Mouse (Mus musculus): ENCODE measurements at regions not wholly inside any gene's neighbourhood (a gene's known extent, or its start where the extent isn't known, plus 50 kb on each side); places are given as distances from the start of the nearest gene placed in this dataset.

DNA sequence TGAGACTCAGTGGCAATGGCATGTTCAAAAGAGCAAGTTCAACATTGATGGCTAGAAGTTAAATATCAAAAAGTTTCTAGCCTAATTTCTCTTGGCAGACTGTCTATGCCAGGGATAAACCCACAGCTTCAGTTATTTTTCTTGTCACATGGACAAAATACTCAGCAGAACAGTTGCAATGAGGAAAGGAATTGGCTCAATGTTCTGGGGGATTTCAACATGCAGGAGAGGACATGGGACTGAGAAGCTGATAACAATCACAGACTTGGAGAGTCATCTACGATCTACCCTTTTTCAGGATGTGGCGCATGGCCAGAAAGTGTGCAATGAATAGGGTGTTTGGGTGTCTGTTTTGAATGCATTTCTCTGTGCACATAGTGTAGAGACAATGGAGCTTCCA is 389.9 kb downstream of the Rnd3 start:
- Histone ChIP-seq H3K9ac (ENCODE audit: low read length) (no peak overlapping the region), H3K36me3 (ENCODE audit: control insufficient read depth, insufficient read depth, low read length) (no peaks in the 10 kb centered on the region), H3K27me3 (ENCODE audit: control insufficient read depth, insufficient read depth, low read length) (no peaks in the 10 kb centered on the region), H3K4me3 (ENCODE audit: control insufficient read depth in 1 of 2, insufficient read depth in 1 of 2, low read depth in 1 of 2, low read length in 2 of 2) (no peak overlapping the region), H3K9me3 (ENCODE audit: control insufficient read depth, low read length) (no peaks in the 10 kb centered on the region), H3K4me1 (ENCODE audit: control insufficient read depth in 2 of 2, insufficient read depth in 2 of 2, low read length in 2 of 2) (no peaks in the 10 kb centered on the region), H3K4me2 (ENCODE audit: low read length) (no peak overlapping the region), H3K27ac (replicated peaks in 1 of 2; ENCODE audit: control insufficient read depth in 1 of 2, insufficient read depth in 1 of 2, low read depth in 2 of 2, low read length in 2 of 2) (no peak overlapping the region)
- WGBS = 83% methylated on average over 2 of the region's 2 CpGs
- no peak for ATAC-seq (ENCODE audit: insufficient number of reproducible peaks, insufficient read depth, low FRiP score, low read depth)

DNA sequence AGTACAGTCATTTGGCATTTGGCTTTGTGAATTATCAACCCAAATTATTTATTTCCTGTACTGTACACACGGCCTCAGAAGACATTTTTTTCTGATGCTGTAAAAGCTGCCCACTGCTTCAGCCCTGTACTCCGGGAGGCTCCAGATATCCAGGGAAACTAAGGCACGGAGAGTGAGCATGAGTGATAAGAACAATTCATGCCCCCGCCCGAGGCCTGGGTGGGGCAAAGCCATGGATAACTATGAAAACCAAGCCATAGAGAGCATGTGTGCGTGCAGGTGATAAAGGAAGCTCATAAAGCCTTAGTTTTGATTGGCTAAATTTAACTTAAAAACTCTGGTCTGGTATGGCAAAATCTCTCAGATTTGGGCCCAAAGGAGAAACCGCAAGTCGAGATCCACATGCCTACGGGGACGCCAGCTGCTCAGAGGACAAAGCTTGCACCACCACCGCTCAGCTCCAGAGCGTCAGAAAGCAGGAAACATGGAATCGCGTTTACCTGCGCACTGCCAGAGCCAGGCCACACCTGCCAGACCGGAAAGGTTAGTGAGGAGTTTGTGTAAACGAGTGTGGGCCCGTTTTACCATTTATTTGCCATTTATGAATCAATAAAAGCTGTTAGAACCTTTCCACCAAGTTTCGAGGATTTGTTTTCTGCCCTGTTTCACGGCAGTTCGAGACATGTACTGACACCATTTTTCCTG is 390.9 kb downstream of the Rnd3 start:
- Histone ChIP-seq H3K4me2 (ENCODE audit: low read length) (no peak overlapping the region), H3K27ac (replicated peaks in 1 of 2; ENCODE audit: control insufficient read depth in 1 of 2, insufficient read depth in 1 of 2, low read depth in 2 of 2, low read length in 2 of 2) (no peak overlapping the region), H3K9ac (ENCODE audit: low read length) (no peak overlapping the region), H3K36me3 (ENCODE audit: control insufficient read depth, insufficient read depth, low read length) (no peaks in the 10 kb centered on the region), H3K27me3 (ENCODE audit: control insufficient read depth, insufficient read depth, low read length) (no peaks in the 10 kb centered on the region), H3K4me3 (ENCODE audit: control insufficient read depth in 1 of 2, insufficient read depth in 1 of 2, low read depth in 1 of 2, low read length in 2 of 2) (no peak overlapping the region), H3K4me1 (ENCODE audit: control insufficient read depth in 2 of 2, insufficient read depth in 2 of 2, low read length in 2 of 2) (no peaks in the 10 kb centered on the region), H3K9me3 (ENCODE audit: control insufficient read depth, low read length) (no peaks in the 10 kb centered on the region)
- ATAC-seq (ENCODE audit: insufficient number of reproducible peaks, insufficient read depth, low FRiP score, low read depth) = no peak
- 79% methylated on average over 21 of the region's 21 CpGs for WGBS

DNA sequence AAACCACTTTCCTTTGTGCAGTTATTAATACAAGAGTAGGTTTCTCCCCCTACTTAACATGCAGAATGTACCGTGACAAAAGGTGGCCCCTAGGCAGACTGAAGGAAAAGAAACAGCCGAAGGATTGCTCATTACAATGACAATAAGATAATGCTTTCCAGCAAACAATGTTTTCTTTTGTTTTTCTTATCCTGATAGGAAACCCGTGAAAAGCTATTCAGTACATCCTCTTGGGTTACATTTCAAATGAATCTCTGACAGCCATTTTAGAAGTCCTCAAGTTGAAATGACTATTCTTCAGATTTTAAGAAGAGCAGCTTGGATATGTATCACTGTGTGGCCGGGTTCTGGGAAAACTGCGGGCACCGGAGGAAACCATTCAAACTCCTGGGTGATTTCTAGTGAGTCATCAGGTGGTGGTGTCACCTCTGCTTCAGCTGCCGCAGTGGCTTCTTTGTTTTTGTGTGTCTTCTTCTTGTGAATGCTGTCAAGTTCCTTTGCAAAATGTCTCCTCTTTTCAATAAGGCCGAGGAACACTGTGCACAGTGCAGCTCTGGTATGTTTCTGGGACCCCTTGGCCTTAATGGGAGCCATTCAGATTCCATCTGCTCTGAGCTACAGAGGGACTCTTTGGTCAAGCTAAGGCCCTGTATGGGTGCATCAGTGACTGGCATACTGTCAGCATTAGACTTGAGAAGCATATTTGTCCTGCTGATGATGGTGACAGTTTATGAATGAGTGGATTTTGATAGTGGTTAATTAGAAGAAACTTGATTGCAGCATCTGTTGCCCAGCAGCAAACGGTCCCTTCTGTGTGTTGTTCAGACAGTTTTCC is 393.1 kb downstream of the Rnd3 start:
- no peak overlapping the region for H3K27ac ChIP-seq (replicated peaks in 1 of 2; ENCODE audit: control insufficient read depth in 1 of 2, insufficient read depth in 1 of 2, low read depth in 2 of 2, low read length in 2 of 2)
- no peak for ATAC-seq (ENCODE audit: insufficient number of reproducible peaks, insufficient read depth, low FRiP score, low read depth)

DNA sequence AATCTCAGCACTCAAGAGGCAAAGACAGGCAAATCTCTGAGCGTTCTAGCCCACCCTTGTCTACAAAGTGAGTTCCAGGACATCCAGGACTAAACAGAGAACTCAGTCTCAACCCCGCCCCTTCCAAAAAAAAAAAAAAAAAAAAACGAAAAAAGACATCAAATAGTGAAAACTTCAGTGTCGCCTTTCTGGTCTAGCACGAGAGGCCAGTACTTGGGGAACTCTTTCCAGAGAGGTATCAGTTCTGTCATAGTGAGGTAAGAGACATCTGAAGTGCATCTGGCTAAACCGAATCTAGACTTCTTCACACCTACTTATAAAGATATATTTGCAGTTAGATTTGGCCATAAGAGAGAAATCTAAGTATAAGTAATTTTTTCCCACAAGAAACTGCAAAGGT is 393.8 kb downstream of the Rnd3 start:
- Histone ChIP-seq H3K27ac (replicated peaks in 1 of 2; ENCODE audit: control insufficient read depth in 1 of 2, insufficient read depth in 1 of 2, low read depth in 2 of 2, low read length in 2 of 2) (no peak overlapping the region), H3K9me3 (ENCODE audit: control insufficient read depth, low read length) (no peaks in the 10 kb centered on the region), H3K4me3 (ENCODE audit: control insufficient read depth in 1 of 2, insufficient read depth in 1 of 2, low read depth in 1 of 2, low read length in 2 of 2) (no peak overlapping the region), H3K9ac (ENCODE audit: low read length) (no peak overlapping the region), H3K27me3 (ENCODE audit: control insufficient read depth, insufficient read depth, low read length) (no peaks in the 10 kb centered on the region), H3K36me3 (ENCODE audit: control insufficient read depth, insufficient read depth, low read length) (no peaks in the 10 kb centered on the region), H3K4me1 (ENCODE audit: control insufficient read depth in 2 of 2, insufficient read depth in 2 of 2, low read length in 2 of 2) (no peaks in the 10 kb centered on the region), H3K4me2 (ENCODE audit: low read length) (no peak overlapping the region)
- no peak for ATAC-seq (ENCODE audit: insufficient number of reproducible peaks, insufficient read depth, low FRiP score, low read depth)
- 66% methylated on average over 6 of the region's 6 CpGs for WGBS

More for the DNA sequence above, 393.1 kb downstream of the Rnd3 start:
- 66% methylated on average over 9 of the region's 9 CpGs for WGBS
- no peaks in the 10 kb centered on the region for H3K9me3 ChIP-seq (ENCODE audit: control insufficient read depth, low read length)
- no peak overlapping the region for H3K9ac ChIP-seq (ENCODE audit: low read length)
- no peaks in the 10 kb centered on the region for H3K27me3 ChIP-seq (ENCODE audit: control insufficient read depth, insufficient read depth, low read length)
- no peak overlapping the region for H3K4me3 ChIP-seq (ENCODE audit: control insufficient read depth in 1 of 2, insufficient read depth in 1 of 2, low read depth in 1 of 2, low read length in 2 of 2)
- H3K4me2 ChIP-seq (ENCODE audit: low read length) = no peak overlapping the region
- no peaks in the 10 kb centered on the region for H3K36me3 ChIP-seq (ENCODE audit: control insufficient read depth, insufficient read depth, low read length)
- H3K4me1 ChIP-seq (ENCODE audit: control insufficient read depth in 2 of 2, insufficient read depth in 2 of 2, low read length in 2 of 2) = no peaks in the 10 kb centered on the region

DNA sequence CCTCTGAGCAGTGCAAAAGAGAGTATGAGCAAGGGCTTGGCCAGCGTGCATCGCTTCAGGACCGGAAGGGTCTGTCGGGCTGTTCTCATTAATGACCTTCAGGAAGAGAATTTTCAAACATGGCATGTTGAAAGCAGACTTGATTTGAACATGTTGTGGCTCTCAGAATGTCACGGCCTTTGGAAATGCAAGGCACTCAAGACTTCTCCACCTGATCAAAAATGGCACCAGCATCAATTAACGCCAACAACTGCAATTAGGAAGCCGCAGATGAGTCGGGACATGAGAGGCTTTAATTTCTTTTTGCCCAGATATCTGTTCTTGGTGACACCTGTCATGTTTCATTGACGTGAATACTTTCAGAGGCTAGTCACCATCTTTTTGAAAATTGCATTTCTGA is 396.5 kb downstream of the Rnd3 start:
- H3K4me3 ChIP-seq (ENCODE audit: control insufficient read depth in 1 of 2, insufficient read depth in 1 of 2, low read depth in 1 of 2, low read length in 2 of 2) = no peak overlapping the region
- H3K27me3 ChIP-seq (ENCODE audit: control insufficient read depth, insufficient read depth, low read length) = no peaks in the 10 kb centered on the region
- H3K27ac ChIP-seq (replicated peaks in 1 of 2; ENCODE audit: control insufficient read depth in 1 of 2, insufficient read depth in 1 of 2, low read depth in 2 of 2, low read length in 2 of 2) = no peak overlapping the region
- H3K9ac ChIP-seq (ENCODE audit: low read length) = no peak overlapping the region
- ATAC-seq (ENCODE audit: insufficient number of reproducible peaks, insufficient read depth, low FRiP score, low read depth) = no peak
- no peaks in the 10 kb centered on the region for H3K36me3 ChIP-seq (ENCODE audit: control insufficient read depth, insufficient read depth, low read length)
- WGBS = 44% methylated on average over 9 of the region's 9 CpGs
- no peaks in the 10 kb centered on the region for H3K4me1 ChIP-seq (ENCODE audit: control insufficient read depth in 2 of 2, insufficient read depth in 2 of 2, low read length in 2 of 2)
- H3K4me2 ChIP-seq (ENCODE audit: low read length) = no peak overlapping the region
- H3K9me3 ChIP-seq (ENCODE audit: control insufficient read depth, low read length) = no peaks in the 10 kb centered on the region

DNA sequence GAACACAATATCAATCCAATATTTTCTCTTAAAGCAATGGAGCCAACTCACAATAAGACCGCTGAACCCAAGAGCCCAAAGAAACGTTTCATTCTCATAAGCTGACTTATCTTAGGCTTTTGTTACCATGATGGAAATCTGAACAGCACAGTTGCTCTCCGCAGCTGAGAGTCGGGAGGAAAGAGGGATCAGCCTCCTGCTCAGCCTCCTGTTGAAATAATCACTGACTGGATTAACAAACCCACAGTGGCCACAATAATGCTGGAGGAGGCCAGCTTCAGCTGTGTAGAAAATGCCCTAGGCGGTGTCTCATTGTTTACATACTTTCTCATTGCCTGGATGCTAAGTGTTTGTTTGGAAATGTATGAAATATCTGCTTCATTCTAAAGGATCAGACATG is 398.1 kb downstream of the Rnd3 start:
- Histone ChIP-seq H3K27me3 (ENCODE audit: control insufficient read depth, insufficient read depth, low read length) (no peaks in the 10 kb centered on the region), H3K27ac (replicated peaks in 1 of 2; ENCODE audit: control insufficient read depth in 1 of 2, insufficient read depth in 1 of 2, low read depth in 2 of 2, low read length in 2 of 2) (no peak overlapping the region), H3K36me3 (ENCODE audit: control insufficient read depth, insufficient read depth, low read length) (no peaks in the 10 kb centered on the region), H3K9me3 (ENCODE audit: control insufficient read depth, low read length) (no peaks in the 10 kb centered on the region), H3K9ac (ENCODE audit: low read length) (no peak overlapping the region), H3K4me2 (ENCODE audit: low read length) (no peak overlapping the region), H3K4me1 (ENCODE audit: control insufficient read depth in 2 of 2, insufficient read depth in 2 of 2, low read length in 2 of 2) (no peaks in the 10 kb centered on the region), H3K4me3 (ENCODE audit: control insufficient read depth in 1 of 2, insufficient read depth in 1 of 2, low read depth in 1 of 2, low read length in 2 of 2) (no peak overlapping the region)
- WGBS = 68% methylated on average over 5 of the region's 5 CpGs
- ATAC-seq (ENCODE audit: insufficient number of reproducible peaks, insufficient read depth, low FRiP score, low read depth) = no peak

DNA sequence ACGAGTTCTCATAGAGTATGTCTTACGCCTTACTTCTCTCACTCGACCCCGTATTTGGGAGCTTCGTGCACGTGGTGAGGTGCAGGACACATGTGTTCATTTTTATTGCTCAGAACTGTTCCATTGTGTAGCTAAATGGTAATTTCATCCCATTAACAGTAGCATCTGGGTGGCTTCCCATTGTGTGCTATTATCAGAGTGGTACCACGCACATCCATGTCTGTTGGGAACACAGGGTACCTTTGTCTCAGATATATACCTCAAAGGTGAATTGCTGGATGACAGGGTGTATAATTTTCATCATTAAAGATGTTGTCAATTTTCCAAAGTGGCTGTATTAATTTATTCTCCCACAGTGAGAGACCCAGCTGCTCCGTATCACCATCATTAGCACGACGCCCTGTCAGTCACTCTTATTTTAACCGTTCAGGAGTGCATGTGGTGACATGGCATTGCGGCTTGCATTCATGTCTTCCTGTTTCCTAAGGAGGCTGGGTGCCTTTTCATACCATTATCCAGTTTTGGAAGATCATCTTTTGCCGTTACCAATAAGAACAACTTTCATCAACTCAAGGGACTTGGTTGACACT is 404.2 kb downstream of the Rnd3 start:
- Histone ChIP-seq H3K4me3 (ENCODE audit: control insufficient read depth in 1 of 2, insufficient read depth in 1 of 2, low read depth in 1 of 2, low read length in 2 of 2) (no peak overlapping the region), H3K4me2 (ENCODE audit: low read length) (no peak overlapping the region)

More for the DNA sequence above, 404.2 kb downstream of the Rnd3 start:
- H3K27me3 ChIP-seq (ENCODE audit: control insufficient read depth, insufficient read depth, low read length) = no peaks in the 10 kb centered on the region
- no peak for ATAC-seq (ENCODE audit: insufficient number of reproducible peaks, insufficient read depth, low FRiP score, low read depth)
- no peaks in the 10 kb centered on the region for H3K36me3 ChIP-seq (ENCODE audit: control insufficient read depth, insufficient read depth, low read length)
- 88% methylated on average over 13 of the region's 13 CpGs for WGBS
- H3K9me3 ChIP-seq (ENCODE audit: control insufficient read depth, low read length) = no peaks in the 10 kb centered on the region
- no peak overlapping the region for H3K9ac ChIP-seq (ENCODE audit: low read length)
- H3K4me1 ChIP-seq (ENCODE audit: control insufficient read depth in 2 of 2, insufficient read depth in 2 of 2, low read length in 2 of 2) = no peaks in the 10 kb centered on the region
- no peak overlapping the region for H3K27ac ChIP-seq (replicated peaks in 1 of 2; ENCODE audit: control insufficient read depth in 1 of 2, insufficient read depth in 1 of 2, low read depth in 2 of 2, low read length in 2 of 2)

Data from heart, embryonic 14.5 days (tissue).